Mouse (Mus musculus) thymus, postnatal 4 days (tissue): Measurements from ENCODE around the gene Arhgap25.
A peak's percentile ranks its signal among the peaks of the same experiment; 100 is the strongest.
"Not testable (repeated sequence)": the region's sequence is repeated elsewhere in the genome, so short reads cannot be mapped to it uniquely, and the experiment has no call there.

ENCODE experiments used
- DNase-seq: peaks from one replicate; pipeline ENCODE4 v3.0.0; 2021

Gene Arhgap25

GRCm38 (mm10) chr6:87534855-87535575 is 2.0 kb upstream of the Arhgap25 start:
- DNase-seq, result peak; percentile 66

GRCm38 (mm10) chr6:87531456-87532015 is 1.5 kb downstream of the Arhgap25 start:
- no peak for DNase-seq

- DNase-seq, result peak; percentile 2
Observed at GRCm38 (mm10) chr6:87530386-87530785, 2.7 kb downstream of the Arhgap25 start.

- no peak for DNase-seq
Observed at GRCm38 (mm10) chr6:87527846-87528557, 5.1 kb downstream of the Arhgap25 start.

- no peak for DNase-seq
Observed at GRCm38 (mm10) chr6:87527366-87527765, 5.7 kb downstream of the Arhgap25 start.

- DNase-seq, result no peak
Observed at GRCm38 (mm10) chr6:87525126-87525525, 7.9 kb downstream of the Arhgap25 start.

GRCm38 (mm10) chr6:87524281-87524680 is 8.8 kb downstream of the Arhgap25 start:
- no peak for DNase-seq

GRCm38 (mm10) chr6:87523736-87524135 is 9.3 kb downstream of the Arhgap25 start:
- DNase-seq, result no peak

- DNase-seq, result no peak
Observed at GRCm38 (mm10) chr6:87523085-87523484, 10.0 kb downstream of the Arhgap25 start.

GRCm38 (mm10) chr6:87522236-87522635 is 10.8 kb downstream of the Arhgap25 start:
- DNase-seq, result peak; percentile 49

- DNase-seq, result not testable (repeated sequence)
Observed at GRCm38 (mm10) chr6:87521705-87522104, 11.4 kb downstream of the Arhgap25 start.

- no peak for DNase-seq
Observed at GRCm38 (mm10) chr6:87520572-87520971, 12.5 kb downstream of the Arhgap25 start.

GRCm38 (mm10) chr6:87519809-87520208 is 13.2 kb downstream of the Arhgap25 start:
- no peak for DNase-seq

- peak; percentile 3 for DNase-seq
Observed at GRCm38 (mm10) chr6:87518622-87519021, 14.4 kb downstream of the Arhgap25 start.

GRCm38 (mm10) chr6:87517753-87518409 is 15.2 kb downstream of the Arhgap25 start:
- no peak for DNase-seq

- DNase-seq, result no peak
Observed at GRCm38 (mm10) chr6:87514321-87514720, 18.7 kb downstream of the Arhgap25 start.

- peak; percentile 89 for DNase-seq
Observed at GRCm38 (mm10) chr6:87513046-87513767, 19.9 kb downstream of the Arhgap25 start.

- no peak for DNase-seq
Observed at GRCm38 (mm10) chr6:87510999-87511398, 22.1 kb downstream of the Arhgap25 start.

GRCm38 (mm10) chr6:87509806-87510205 is 23.3 kb downstream of the Arhgap25 start:
- no peak for DNase-seq

GRCm38 (mm10) chr6:87504875-87505274 is 28.2 kb downstream of the Arhgap25 start:
- DNase-seq, result no peak

GRCm38 (mm10) chr6:87503976-87504375 is 29.1 kb downstream of the Arhgap25 start:
- DNase-seq, result peak; percentile 49

GRCm38 (mm10) chr6:87503536-87503935 is 29.5 kb downstream of the Arhgap25 start:
- no peak for DNase-seq

GRCm38 (mm10) chr6:87502831-87503286 is 30.2 kb downstream of the Arhgap25 start:
- DNase-seq, result peak; percentile 35
